Mouse (Mus musculus): ENCODE results near the gene Gtf2ird2. TPM values are rescaled to one million over a fixed set of nuclear protein-coding genes. Genes with fewer than 3 reads are reported as not detected.
A peak's percentile ranks its signal among the peaks of the same experiment; 100 is the strongest.

Gene Gtf2ird2
- polyA plus RNA-seq, 1 experiment = 9.7 TPM

DNA sequence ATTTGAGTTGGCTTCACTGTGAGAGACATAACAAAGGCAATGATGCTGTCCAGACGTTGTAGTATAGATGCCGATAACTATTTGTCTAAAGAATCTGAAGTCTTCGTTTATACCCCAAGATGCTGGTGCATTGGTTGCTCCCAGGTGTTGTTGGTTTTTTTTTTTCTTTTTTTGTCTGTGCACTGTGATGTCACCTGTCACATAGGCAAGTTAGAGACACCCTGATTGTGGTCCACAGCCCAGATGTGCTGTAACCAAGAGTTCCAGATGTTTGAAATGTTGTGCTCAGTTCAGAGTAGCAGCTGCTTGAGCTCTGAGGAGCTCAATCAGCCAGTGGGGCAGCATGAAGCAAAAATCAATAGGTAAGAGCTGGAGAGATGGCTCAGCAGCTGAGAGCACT lies 2.2 kb downstream of the Gtf2ird2 start:
- TF ChIP-seq CTCF (IDR thresholded peaks at IDR 0.05; ENCODE audit: borderline replicate concordance, control insufficient read depth, extremely low read depth, insufficient read depth, low read length, poor library complexity) = no peak
- TF ChIP-seq POLR2A (IDR thresholded peaks at IDR 0.05; ENCODE audit: control insufficient read depth, extremely low read depth, insufficient read depth, low read length, poor library complexity) = no peak
- no peaks in the 10 kb centered on the region for H3K27me3 ChIP-seq (ENCODE audit: control insufficient read depth, insufficient read depth, low read length)
- H3K27ac ChIP-seq (ENCODE audit: control insufficient read depth, insufficient read depth, low read length) = no peak overlapping the region
- H3K4me1 ChIP-seq (replicated peaks; ENCODE audit: control insufficient read depth, insufficient read depth, low read length) = peaks cover 23% of the 10 kb centered on the region
- WGBS = 50% methylated on average over 3 of the region's 3 CpGs
- no peak overlapping the region for H3K4me3 ChIP-seq (ENCODE audit: control insufficient read depth, insufficient read depth, low read length)
- no peaks in the 10 kb centered on the region for H3K36me3 ChIP-seq (ENCODE audit: control insufficient read depth, insufficient read depth, low read length)
- no peak for DNase-seq

DNA sequence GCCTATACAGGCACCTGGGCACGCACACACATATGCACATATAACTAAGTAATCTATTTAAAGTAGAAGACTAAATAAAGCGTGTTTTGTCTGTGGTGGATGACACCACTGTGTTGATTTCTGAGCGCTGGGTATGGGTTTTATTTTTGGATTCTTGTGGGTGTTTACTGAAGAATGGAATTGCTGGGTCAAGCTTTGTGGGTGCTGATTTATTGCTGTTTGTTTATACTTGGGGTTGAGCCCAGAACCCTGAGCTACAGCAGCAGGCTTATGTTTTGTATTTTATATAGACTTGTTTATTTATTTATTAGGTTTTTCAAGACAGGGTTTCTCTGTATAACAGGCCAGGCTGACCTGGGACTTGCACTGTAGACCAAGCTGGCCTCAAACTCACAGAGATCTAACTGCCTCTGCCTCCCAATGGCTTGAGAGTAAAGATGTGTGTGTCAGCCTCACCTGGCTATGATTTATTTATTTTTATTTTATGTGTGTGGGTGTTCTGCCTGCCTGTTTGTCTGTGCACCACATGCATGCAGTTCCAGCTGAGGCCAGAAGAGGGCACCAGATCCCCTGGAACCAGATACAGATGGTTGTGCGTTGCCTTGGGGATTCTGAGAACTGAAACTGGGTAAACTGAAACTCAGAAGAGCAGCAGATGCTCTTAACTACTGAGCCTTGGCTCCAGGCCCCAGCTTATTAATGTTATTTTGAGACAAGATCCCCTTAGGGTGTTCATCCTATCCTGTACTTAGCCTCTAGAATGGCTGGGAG lies 3.3 kb downstream of the Gtf2ird2 start:
- WGBS = 89% methylated on average over 4 of the region's 4 CpGs
- TF ChIP-seq POLR2A (IDR thresholded peaks at IDR 0.05; ENCODE audit: control insufficient read depth, extremely low read depth, insufficient read depth, low read length, poor library complexity) (no peak), CTCF (IDR thresholded peaks at IDR 0.05; ENCODE audit: borderline replicate concordance, control insufficient read depth, extremely low read depth, insufficient read depth, low read length, poor library complexity) (peak; percentile 76; the same call in 1 of the 2 replicates)
- Histone ChIP-seq H3K27ac (ENCODE audit: control insufficient read depth, insufficient read depth, low read length) (no peak overlapping the region), H3K4me1 (replicated peaks; ENCODE audit: control insufficient read depth, insufficient read depth, low read length) (peaks cover 22% of the 10 kb centered on the region), H3K27me3 (ENCODE audit: control insufficient read depth, insufficient read depth, low read length) (no peaks in the 10 kb centered on the region), H3K36me3 (ENCODE audit: control insufficient read depth, insufficient read depth, low read length) (no peaks in the 10 kb centered on the region), H3K4me3 (ENCODE audit: control insufficient read depth, insufficient read depth, low read length) (no peak overlapping the region)
- peak; percentile 73 for DNase-seq

DNA sequence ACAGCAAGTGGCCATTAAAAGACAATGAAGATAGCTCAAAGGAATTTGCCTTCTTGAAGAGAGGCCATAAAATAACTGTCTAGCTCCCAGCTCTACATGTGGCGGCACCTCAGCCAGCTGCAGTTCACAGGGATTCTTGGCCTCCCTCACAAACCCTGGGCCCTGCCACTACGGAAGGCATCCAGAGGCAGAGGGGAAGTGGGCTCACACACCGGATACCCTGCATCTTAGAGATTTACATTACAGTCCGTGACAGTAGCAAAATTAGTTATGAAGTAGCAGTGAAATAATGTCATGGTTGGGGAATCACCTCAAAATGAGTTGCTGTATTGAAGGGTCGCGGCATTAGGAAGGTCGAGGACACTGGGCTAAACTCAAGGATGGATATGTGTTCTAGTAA lies 4.8 kb downstream of the Gtf2ird2 start:
- WGBS = 12% methylated on average over 7 of the region's 7 CpGs
- Histone ChIP-seq H3K27me3 (ENCODE audit: control insufficient read depth, insufficient read depth, low read length) (no peaks in the 10 kb centered on the region), H3K4me3 (ENCODE audit: control insufficient read depth, insufficient read depth, low read length) (no peak overlapping the region), H3K4me1 (replicated peaks; ENCODE audit: control insufficient read depth, insufficient read depth, low read length) (peaks cover 13% of the 10 kb centered on the region), H3K27ac (ENCODE audit: control insufficient read depth, insufficient read depth, low read length) (peak overlapping the region; percentile 51; the same call in 1 of the 2 replicates), H3K36me3 (ENCODE audit: control insufficient read depth, insufficient read depth, low read length) (no peaks in the 10 kb centered on the region)
- TF ChIP-seq POLR2A (IDR thresholded peaks at IDR 0.05; ENCODE audit: control insufficient read depth, extremely low read depth, insufficient read depth, low read length, poor library complexity) (no peak), CTCF (IDR thresholded peaks at IDR 0.05; ENCODE audit: borderline replicate concordance, control insufficient read depth, extremely low read depth, insufficient read depth, low read length, poor library complexity) (no peak)
- DNase-seq = no peak

DNA sequence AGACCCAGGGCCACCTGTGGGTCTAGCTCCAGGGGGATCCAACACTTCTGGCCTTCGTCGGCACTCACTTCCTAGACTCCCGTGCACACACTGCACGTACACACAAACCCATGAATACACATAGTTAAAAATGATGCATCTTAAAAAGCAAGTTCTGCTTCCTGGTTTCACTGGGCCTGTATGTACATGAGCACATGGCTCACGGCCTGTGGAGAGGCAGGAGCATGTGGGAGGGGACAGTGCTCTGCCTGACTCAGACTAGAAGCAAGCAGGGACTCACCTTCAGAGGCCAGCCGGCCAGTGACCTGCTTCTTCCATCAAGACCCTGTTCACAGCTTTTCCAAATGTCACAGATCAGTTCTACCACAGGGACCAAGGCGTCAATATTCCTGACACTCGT lies 9.8 kb downstream of the Gtf2ird2 start:
- no peak overlapping the region for H3K4me3 ChIP-seq (ENCODE audit: control insufficient read depth, insufficient read depth, low read length)
- H3K4me1 ChIP-seq (replicated peaks; ENCODE audit: control insufficient read depth, insufficient read depth, low read length) = no peaks in the 10 kb centered on the region; the same call in 1 of the 2 replicates
- no peak overlapping the region for H3K27ac ChIP-seq (ENCODE audit: control insufficient read depth, insufficient read depth, low read length)
- TF ChIP-seq CTCF (IDR thresholded peaks at IDR 0.05; ENCODE audit: borderline replicate concordance, control insufficient read depth, extremely low read depth, insufficient read depth, low read length, poor library complexity) (no peak), POLR2A (IDR thresholded peaks at IDR 0.05; ENCODE audit: control insufficient read depth, extremely low read depth, insufficient read depth, low read length, poor library complexity) (no peak)
- H3K36me3 ChIP-seq (ENCODE audit: control insufficient read depth, insufficient read depth, low read length) = no peaks in the 10 kb centered on the region
- no peaks in the 10 kb centered on the region for H3K27me3 ChIP-seq (ENCODE audit: control insufficient read depth, insufficient read depth, low read length)
- WGBS = 88% methylated on average over 8 of the region's 8 CpGs
- DNase-seq = no peak

DNA sequence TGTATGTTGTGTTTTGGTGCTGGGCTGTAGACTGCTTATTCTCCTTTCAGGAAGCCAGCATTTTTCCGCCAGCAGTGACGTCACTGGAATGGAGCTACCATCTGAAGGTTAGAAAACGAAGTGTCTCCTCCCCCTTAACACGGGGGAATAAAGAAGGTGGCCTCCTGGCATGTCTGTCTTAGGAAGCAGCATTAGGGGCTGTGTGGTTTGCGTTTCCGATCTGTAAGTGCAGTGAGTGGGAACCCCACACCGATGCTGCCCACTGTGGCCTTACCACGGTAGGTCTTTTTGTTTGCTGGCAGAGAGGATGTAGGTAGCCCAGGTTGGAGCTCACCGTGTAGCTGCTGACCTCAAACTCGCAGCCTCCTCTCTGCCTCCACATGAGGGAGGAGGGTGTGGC lies 22.9 kb downstream of the Gtf2ird2 start:
- WGBS = 8% methylated on average over 10 of the region's 10 CpGs
- no peak for DNase-seq
- Histone ChIP-seq H3K4me1 (replicated peaks; ENCODE audit: control insufficient read depth, insufficient read depth, low read length) (peaks cover 5% of the 10 kb centered on the region; the same call in 1 of the 2 replicates), H3K36me3 (ENCODE audit: control insufficient read depth, insufficient read depth, low read length) (no peaks in the 10 kb centered on the region), H3K4me3 (ENCODE audit: control insufficient read depth, insufficient read depth, low read length) (no peak overlapping the region), H3K27ac (ENCODE audit: control insufficient read depth, insufficient read depth, low read length) (no peak overlapping the region), H3K27me3 (ENCODE audit: control insufficient read depth, insufficient read depth, low read length) (no peaks in the 10 kb centered on the region)
- TF ChIP-seq CTCF (IDR thresholded peaks at IDR 0.05; ENCODE audit: borderline replicate concordance, control insufficient read depth, extremely low read depth, insufficient read depth, low read length, poor library complexity) (no peak), POLR2A (IDR thresholded peaks at IDR 0.05; ENCODE audit: control insufficient read depth, extremely low read depth, insufficient read depth, low read length, poor library complexity) (no peak)

DNA sequence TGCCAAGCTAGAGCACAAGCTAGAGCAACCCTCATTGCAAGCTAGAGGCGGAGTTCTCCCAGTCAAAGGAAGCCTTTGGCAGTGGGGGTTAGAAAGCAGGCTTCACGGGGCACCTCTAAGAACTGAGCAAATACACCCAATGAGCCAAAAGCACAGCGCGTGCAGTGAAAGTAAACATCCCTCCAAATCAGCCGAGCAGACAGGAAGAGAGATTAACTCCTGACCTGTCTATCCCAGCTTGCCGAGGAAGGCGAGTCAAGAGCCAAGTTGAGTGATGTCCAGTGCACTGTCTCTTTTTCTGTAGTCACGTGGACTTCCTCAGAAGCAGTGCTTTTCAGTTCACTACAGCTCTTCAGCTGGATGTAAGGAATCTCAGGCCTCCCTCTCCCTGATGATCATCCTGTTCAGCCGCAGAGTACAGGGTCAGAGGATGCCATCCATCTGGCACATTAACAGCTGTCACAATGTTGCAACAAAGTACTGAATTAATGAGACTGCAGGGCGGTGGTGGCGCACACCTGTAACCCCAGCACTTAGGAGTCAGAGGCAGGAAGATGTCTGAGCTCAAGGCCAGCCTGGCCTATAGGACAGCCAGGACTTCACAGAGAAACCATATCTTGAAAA lies 26.2 kb downstream of the Gtf2ird2 start:
- Histone ChIP-seq H3K4me1 (replicated peaks; ENCODE audit: control insufficient read depth, insufficient read depth, low read length) (peaks cover 19% of the 10 kb centered on the region), H3K4me3 (ENCODE audit: control insufficient read depth, insufficient read depth, low read length) (no peak overlapping the region), H3K27ac (ENCODE audit: control insufficient read depth, insufficient read depth, low read length) (no peak overlapping the region), H3K27me3 (ENCODE audit: control insufficient read depth, insufficient read depth, low read length) (no peaks in the 10 kb centered on the region), H3K36me3 (ENCODE audit: control insufficient read depth, insufficient read depth, low read length) (no peaks in the 10 kb centered on the region)
- no peak for DNase-seq
- 85% methylated on average over 11 of the region's 11 CpGs for WGBS
- TF ChIP-seq POLR2A (IDR thresholded peaks at IDR 0.05; ENCODE audit: control insufficient read depth, extremely low read depth, insufficient read depth, low read length, poor library complexity) (no peak), CTCF (IDR thresholded peaks at IDR 0.05; ENCODE audit: borderline replicate concordance, control insufficient read depth, extremely low read depth, insufficient read depth, low read length, poor library complexity) (no peak)

Measured in thymus, adult 2 months (tissue).